Mouse (Mus musculus) natural killer cell, adult 2 months (primary cell): Measurements from ENCODE around the gene Gm10197.

Experiments used
- DNase-seq, 2 experiments: peaks; one replicate each; pipeline ENCODE4 v3.0.0; 2022; ENCODE audit warnings: low spot score in 2 of 2

Gene Gm10197

GRCm38 (mm10) chr19:53394552-53394951 lies 23.0 kb upstream of the Gm10197 start:
- DNase-seq, result peak; percentile 60 to 61

DNA sequence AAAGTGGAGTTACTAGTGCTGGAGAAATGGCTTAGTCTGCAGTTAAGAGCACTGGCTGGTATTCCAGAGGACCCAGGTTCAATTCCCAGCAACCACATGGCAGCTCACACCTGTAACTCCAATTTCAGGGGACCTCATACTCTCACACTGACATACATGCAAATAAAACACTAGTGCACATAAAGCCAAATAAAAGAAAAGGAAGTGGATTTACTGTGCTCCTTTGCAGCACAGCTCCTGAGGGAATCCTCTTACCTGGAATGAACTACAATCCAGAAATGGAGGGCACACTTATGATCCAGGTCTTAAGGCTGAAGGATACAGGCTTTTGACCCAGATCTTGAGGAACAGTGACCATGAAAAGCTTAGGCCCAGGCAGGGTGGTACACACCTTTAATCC lies 22.1 kb upstream of the Gm10197 start:
- DNase-seq, result no peak

DNA sequence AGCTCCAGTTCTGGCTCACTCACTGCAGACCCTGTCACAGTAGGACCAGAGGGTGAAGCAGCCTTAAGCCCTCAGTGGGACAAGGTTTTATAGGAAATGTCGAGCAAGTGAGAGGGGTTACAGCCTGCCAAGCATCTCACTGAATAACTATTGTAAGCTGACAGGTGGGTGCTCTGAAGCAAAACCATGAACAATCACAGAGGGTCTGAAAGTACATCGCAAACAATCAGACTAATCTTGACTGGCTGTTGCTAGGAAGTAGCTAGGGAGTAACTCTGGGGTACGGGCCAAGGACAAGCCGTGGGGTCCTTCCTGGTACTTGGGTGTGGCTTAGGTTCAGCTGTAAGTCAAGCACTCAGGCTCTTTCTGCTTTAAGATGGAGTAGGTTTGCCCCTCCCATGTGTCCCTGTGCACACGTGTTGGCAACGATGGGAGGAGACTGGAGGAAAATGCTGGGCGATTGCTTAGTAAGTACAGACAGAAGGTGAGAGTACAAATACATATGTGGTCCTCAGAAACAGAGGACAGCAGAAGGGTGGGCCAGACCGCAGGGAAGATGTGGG lies 21.3 kb upstream of the Gm10197 start:
- no peak for DNase-seq

DNA sequence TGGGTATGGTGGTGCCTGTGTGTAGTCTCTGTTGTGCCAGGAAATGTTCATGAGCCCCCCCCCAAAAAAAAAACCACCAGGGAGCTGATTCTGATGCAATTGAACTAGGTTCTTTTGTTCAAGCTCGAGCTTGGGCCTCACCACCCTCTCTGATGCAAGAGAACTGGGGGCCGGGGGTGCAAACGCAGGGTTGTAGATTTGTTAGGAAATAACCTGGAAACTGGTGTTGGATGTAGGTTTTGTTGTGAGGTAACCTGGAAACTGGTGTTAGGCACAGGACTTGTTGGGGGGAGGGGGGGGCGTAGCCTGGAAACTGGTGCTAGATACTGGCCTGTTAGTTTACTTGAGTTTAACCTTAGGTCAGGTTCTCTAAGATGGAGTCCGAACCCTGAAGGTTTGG lies 20.2 kb upstream of the Gm10197 start:
- no peak for DNase-seq

GRCm38 (mm10) chr19:53391386-53391785 lies 19.8 kb upstream of the Gm10197 start:
- DNase-seq, result no peak

DNA sequence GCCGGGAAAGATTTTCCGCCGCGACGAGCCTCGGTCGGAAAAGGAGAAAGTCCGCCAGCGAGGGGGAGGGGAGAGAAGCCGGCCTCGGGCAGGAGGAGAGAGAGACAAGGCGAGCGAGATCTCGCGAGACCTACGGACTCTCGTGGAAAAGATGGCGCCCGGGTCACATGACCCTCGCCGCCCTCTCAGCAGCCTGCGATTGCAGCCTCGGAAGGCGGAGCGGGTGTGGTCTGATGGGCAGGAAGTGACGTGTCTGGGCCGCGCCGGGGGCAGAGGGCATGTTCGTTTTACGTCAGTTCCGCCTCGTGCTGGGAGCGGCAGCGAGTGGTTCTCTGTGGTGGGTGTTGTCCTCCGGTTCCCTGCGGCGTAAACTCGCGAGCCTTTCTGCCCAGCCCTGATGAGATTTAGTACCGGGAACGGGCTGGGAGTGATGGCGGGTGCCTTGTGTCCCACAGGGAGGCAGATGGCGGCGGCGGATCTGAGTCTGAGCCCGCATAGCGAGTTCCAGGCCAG lies 19.0 kb upstream of the Gm10197 start, which contains the start of gene Smndc1:
Gene Smndc1, minus strand, starts transcription at position 84 of the 513 bp plus-strand sequence.
- peak; percentile 99 for DNase-seq

DNA sequence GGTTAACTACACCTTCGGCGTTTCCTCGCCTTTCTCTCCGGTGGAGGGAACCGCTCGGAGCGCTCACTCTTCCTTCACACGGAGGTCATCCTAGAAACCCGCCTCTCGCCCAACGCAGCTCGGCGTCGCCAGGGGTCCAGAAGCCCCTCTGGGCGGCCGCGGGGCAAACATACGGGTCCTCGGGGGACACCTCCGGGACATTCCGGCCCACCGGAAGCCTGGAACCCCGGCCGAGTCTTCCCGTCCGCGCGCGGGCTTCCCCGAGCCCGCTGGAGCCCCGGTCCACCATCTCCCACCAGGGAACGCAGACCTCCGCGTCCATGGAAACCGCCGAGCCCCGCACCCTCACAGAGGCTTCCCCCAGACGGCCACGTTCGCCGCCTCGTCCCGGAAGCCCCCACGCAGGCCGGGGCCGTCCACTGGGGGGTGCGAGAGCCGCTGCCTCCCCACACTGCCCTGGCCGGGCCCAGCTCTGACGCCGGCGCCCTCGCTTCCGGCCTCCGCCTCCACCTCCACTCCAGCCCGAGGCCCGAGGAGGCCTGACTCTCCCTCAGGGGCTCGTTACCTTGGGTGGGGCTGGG lies 18.4 kb upstream of the Gm10197 start:
- peak in 1 of 2 experiments; percentile 86 for DNase-seq

GRCm38 (mm10) chr19:53389417-53389816 lies 17.9 kb upstream of the Gm10197 start:
- no peak for DNase-seq

DNA sequence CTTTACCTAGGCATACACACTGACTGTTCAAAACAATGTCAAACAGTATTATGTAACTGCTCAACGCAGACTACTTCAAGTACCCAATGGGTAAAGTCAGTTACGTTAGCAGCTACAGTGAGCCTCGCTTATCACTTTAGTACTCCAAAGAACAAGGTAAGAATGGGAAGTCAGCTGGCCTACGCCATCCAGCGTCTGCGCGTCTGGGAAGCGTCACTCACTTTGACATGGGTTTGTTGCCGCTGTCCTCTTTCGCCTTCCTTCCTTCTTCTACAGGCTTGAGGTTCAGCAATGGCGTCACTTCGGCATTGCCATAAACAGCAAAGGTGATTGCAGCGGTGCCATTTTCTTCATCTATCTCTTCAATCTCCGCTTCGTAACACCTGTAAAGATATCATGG lies 11.8 kb upstream of the Gm10197 start:
- no peak for DNase-seq

DNA sequence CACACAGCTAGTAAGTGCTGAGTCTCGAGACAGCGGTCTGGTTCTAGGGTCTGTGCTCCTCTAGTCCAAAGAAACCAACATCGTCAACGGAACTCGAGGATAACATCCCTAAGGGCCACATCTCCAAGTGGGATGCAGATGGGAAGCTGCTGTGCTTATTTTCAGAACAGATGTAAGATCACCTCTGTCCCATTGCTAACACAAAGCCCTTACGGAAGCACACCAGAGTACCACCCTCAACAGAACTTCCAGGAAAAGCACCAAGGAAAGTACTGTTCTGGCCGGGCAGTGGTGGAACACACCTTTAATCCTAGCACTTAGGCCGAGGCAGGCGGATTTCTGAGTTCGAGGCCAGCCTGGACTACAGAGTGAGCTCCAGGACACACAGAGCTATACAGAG lies 6.9 kb upstream of the Gm10197 start:
- no peak for DNase-seq

DNA sequence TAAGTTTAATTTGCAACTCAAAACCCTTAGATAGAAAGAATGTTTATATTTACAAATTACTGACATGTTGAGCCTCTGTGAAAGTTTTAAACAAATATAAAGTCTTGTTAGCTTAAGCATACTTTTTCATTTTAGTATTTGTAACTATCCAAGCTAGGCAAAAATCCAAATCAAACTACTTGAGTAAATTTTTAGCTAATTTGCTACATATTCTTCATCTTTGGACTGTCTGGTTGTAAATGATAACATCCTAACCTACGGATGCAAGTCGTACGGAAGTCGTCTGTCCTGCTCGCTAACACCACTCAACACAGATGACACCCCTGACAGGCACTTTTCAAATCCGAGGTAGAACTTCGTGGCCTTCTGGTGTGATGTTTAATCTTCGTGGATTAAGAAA lies 6.1 kb upstream of the Gm10197 start:
- DNase-seq, result no peak

DNA sequence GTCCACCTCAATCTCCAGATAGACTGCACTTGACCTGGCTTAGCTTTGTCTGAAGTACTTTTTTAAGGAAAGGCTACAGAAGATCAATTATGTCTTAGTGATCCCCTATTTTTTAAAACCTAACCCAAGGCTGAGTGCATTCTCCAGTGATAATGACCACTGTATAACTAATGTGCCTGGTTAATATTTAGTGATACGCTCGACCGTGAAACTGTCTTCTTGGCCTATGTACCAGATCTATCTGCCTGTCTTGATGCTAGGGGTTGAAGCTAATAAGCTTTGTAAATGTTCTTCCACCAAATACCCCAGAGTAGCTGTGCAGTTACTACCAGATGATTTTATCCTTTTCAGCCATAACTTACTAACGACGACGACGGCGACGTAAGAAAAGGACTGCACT lies 4.2 kb upstream of the Gm10197 start:
- DNase-seq, result no peak

GRCm38 (mm10) chr19:53375299-53375698 lies 3.7 kb upstream of the Gm10197 start:
- DNase-seq, result no peak

GRCm38 (mm10) chr19:53373570-53373969 lies 2.0 kb upstream of the Gm10197 start:
- DNase-seq, result no peak

- no peak for DNase-seq
Measured at GRCm38 (mm10) chr19:53370233-53370632, 1.3 kb downstream of the Gm10197 start.

DNA sequence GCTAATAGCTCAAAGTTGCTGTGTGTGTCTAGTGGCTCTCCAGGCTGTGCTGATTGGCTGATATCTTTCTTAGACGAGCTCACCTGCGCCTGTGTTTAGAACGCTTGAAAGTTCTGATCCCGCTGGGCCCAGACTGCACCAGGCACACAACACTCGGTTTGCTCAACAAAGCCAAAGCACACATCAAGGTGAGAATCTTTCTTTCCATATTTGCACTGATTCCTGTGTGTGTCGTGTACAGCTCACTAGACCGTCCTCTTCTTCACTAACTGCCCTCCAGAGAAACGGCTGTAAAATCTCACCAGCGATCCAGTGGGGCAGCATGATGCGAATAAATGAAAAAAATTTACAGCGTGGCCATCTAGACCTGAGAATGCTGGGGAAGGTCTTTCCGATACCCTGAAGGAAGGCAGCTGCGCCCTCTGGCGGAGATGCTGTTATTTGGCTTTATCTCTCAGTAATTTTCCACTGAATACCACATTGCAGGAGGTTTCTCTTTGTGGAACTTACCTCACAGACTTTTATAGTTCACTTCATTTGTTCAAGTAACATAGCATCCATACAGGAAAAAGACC lies 2.0 kb downstream of the Gm10197 start:
- DNase-seq, result peak; percentile 32 to 63

DNA sequence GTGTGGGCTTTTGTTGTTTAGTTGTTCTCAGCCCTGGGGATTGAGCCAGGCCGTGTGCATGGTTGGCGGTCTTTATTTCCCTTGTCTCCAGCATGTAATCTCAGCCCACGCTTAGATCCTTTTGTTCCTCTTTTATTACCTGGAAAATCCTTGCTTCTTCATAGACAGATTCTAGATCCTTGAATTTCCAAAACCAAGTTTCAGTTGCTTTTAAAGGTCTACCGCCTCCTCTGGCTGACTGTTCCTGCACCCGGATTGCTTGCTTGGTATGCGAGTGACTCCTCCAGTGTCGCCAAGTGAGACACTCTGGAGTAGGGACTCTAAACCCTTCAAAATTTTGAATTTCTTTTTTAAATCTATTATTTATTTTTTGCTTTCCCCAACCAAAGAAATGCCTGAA lies 4.7 kb downstream of the Gm10197 start:
- no peak for DNase-seq

GRCm38 (mm10) chr19:53366057-53366775 lies 5.3 kb downstream of the Gm10197 start:
- no peak for DNase-seq

DNA sequence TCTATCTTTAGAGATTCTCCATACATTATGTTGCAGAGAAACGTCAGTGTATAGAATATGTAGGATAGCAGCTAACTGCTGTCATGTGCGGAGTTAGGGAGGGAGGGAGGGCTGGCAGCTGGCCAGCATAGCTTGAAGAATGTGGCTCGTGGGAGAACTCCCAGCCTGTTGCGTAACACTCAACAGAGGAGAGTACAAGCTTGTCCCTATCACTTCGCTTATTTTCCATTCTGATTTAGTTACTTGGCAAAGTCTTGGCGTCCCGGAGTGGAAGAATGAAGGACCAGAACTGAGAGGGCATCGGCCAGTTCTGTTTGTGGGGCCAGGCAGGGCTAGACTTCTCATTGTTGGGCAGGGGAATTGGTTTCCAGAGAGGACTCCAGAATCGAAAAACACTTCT lies 6.6 kb downstream of the Gm10197 start:
- DNase-seq, result no peak

- no peak for DNase-seq
Measured at GRCm38 (mm10) chr19:53364551-53364950, 7.0 kb downstream of the Gm10197 start.

GRCm38 (mm10) chr19:53362967-53363366 lies 8.6 kb downstream of the Gm10197 start:
- peak; percentile 10 to 42 for DNase-seq

DNA sequence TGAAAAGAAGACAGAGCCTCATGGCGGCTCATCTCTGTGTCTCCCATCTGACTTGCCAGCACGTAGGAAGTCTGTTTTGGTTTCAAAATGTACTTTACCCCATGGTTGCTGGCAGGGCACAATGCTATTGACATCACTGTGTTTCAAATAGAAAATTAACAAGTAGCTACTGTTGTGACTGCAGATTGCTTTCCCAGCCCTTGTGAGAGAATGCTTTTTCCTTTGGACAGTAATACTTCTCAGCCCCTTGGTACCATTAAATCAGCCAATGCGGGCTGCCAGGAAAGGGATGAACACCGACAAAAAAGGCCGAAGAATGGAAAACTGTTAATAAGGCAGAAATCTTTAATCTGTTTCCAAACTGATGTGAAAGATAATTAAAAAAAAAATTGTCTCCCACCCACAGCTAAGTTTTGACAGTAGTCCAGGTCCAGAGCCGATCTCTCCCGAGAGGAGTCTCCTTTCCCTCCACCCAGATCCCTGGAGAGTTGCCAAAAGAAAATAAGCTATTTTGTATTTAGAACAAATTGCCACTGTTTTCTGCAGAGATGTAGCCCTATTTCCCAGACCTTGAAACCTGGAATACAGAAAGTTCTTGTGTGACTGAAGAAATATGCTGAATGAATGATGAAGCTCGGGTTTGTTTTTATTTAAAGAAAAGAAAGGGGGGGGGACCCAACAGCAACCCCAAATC lies 11.2 kb downstream of the Gm10197 start:
- no peak for DNase-seq
